Mouse (Mus musculus): ENCODE results near the gene P2ry10.

P2ry10 gene

DNA sequence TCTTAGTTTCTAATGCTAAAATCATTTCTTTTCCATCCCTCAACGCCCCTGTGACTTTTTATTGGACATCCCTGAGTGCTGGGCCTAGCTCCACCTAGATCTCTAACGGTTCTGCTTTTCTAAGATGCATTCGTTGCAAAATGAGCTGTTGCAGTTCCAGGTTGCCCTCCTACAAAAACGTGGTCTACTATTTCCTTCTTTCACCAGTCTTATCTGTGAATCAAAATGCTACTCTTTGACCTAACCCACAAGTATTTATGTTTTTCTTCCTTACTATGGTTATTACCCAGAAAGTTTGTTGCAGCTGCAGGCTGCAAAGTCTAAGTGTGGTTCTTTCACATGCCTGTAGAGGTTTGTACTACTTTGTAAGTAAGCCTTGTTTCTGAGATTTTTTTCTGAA is at the start of gene P2ry10:
Gene P2ry10 (plus strand): TSS at position 316 of the 400 bp plus-strand sequence.
- in situ Hi-C loops (cut with MboI; ENCODE audit: unreplicated experiment in 2 of 2) = loop anchor here (5.0 to 25.0 kb wide), 3 partner anchors 64 to 149 kb away; no protein-coding TSS in a partner anchor

DNA sequence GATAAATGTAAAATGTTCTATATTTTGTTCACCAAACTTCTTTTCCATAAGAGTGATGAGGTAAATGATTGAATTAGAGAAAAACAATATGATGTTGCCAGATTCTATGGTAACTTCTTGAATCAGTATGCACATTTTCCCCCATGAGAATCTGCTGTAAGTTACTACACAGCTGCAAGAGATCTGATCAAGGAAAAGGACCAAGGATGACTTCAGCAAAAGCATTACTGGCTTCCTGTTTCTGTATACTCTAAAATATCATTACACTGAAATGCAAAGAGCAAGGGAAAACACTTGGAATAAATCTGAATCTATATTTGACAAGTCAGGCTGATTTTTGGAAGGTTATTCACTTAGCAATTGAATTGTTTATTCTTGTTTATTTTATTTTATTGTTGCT is 49.1 kb upstream of the P2ry10 start:
- in situ Hi-C loops (cut with MboI; ENCODE audit: unreplicated experiment in 2 of 2) = no loop called here

- in situ Hi-C loops (cut with MboI; ENCODE audit: unreplicated experiment in 2 of 2) = no loop called here
Observed at GRCm38 (mm10) chrX:107039635-107040034, 48.7 kb upstream of the P2ry10 start.

DNA sequence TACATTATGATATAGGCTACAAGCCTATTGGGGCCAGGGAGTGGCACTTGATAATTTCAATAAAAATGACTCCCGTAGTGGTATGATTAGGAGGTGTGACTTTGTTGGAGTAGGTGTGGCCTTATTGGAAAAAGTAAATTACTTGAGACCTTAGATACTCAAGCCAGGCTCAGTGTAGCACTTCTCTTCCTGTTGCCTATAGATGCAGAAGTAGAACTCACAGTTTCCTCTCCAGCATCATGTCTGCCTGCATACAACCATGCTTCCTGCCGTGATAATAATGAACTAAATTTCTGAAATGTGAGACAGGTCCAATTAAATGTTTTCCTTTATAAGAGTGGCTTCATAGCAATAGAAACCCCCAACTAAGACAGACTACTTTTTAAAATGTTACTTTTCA is 45.9 kb upstream of the P2ry10 start:
- in situ Hi-C loops (cut with MboI; ENCODE audit: unreplicated experiment in 2 of 2) = no loop called here

- in situ Hi-C loops (cut with MboI; ENCODE audit: unreplicated experiment in 2 of 2) = loop anchor here (10.0 to 25.0 kb wide), 2 partner anchors 71 to 154 kb away; no protein-coding TSS in a partner anchor
Observed at GRCm38 (mm10) chrX:107083407-107083806, 4.9 kb upstream of the P2ry10 start.

DNA sequence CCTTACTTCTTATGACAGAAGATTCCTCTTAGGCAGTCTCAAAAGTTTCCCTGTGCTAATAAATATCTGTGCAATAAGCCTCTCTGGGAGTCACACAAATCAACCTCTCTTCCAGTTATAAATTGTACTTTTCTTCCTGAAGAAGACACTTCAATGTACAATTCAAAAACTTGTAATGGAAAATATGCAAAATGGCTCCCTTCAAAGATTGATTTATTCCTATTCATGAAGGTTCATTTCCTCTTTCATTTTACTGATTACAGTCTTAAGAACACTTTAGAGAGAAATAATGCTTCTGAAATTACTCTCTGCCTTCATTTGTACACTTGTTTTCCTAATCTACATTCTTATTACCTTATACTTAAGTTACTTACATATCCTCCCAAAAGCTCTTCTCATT is 4.0 kb upstream of the P2ry10 start:
- in situ Hi-C loops (cut with MboI; ENCODE audit: unreplicated experiment in 2 of 2) = loop anchor here (10.0 to 25.0 kb wide), 2 partner anchors 70 to 153 kb away; no protein-coding TSS in a partner anchor

- in situ Hi-C loops (cut with MboI; ENCODE audit: unreplicated experiment in 2 of 2) = loop anchor here (5.0 to 25.0 kb wide), 3 partner anchors 63 to 148 kb away; no protein-coding TSS in a partner anchor
Observed at GRCm38 (mm10) chrX:107089131-107089530, 839 bp downstream of the P2ry10 start.

- in situ Hi-C loops (cut with MboI; ENCODE audit: unreplicated experiment in 2 of 2) = loop anchor here (5.0 to 25.0 kb wide), 3 partner anchors 62 to 147 kb away; no protein-coding TSS in a partner anchor
Observed at GRCm38 (mm10) chrX:107089930-107090329, 1.6 kb downstream of the P2ry10 start.

- in situ Hi-C loops (cut with MboI; ENCODE audit: unreplicated experiment in 2 of 2) = loop anchor here in 1 of 2 experiments (25.0 kb wide), 1 partner anchor 142 kb away; no protein-coding TSS in a partner anchor
Observed at GRCm38 (mm10) chrX:107095633-107096032, 7.3 kb downstream of the P2ry10 start.

- in situ Hi-C loops (cut with MboI; ENCODE audit: unreplicated experiment in 2 of 2) = no loop called here
Observed at GRCm38 (mm10) chrX:107116333-107116732, 28.0 kb downstream of the P2ry10 start.

GRCm38 (mm10) chrX:107116987-107117386 is 28.7 kb downstream of the P2ry10 start:
- in situ Hi-C loops (cut with MboI; ENCODE audit: unreplicated experiment in 2 of 2) = no loop called here

- in situ Hi-C loops (cut with MboI; ENCODE audit: unreplicated experiment in 2 of 2) = no loop called here
Observed at GRCm38 (mm10) chrX:107143184-107143583, 54.9 kb downstream of the P2ry10 start.

DNA sequence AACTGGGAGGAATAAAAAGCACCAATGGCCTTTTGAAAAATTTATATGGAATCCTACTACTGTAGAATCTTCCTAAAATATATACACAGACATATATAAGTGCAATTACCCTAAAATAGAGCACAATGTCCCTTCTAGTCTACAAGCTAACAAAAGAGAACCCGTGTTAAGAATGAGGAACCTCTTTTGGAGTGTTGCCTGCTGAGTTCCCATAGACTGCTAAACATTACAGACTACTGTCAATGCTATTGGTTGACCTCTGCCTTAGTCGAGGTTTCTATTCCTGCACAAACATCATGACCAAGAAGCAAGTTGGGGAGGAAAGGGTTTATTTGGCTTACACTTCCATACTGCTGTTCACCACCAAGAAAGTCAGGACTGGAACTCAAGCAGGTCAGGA is 55.6 kb downstream of the P2ry10 start:
- in situ Hi-C loops (cut with MboI; ENCODE audit: unreplicated experiment in 2 of 2) = no loop called here

GRCm38 (mm10) chrX:107148681-107149080 is 60.4 kb downstream of the P2ry10 start, which contains the start of gene P2ry10b:
Gene P2ry10b, plus strand, starts transcription at chrX:107148927.
- in situ Hi-C loops (cut with MboI; ENCODE audit: unreplicated experiment in 2 of 2) = no loop called here

DNA sequence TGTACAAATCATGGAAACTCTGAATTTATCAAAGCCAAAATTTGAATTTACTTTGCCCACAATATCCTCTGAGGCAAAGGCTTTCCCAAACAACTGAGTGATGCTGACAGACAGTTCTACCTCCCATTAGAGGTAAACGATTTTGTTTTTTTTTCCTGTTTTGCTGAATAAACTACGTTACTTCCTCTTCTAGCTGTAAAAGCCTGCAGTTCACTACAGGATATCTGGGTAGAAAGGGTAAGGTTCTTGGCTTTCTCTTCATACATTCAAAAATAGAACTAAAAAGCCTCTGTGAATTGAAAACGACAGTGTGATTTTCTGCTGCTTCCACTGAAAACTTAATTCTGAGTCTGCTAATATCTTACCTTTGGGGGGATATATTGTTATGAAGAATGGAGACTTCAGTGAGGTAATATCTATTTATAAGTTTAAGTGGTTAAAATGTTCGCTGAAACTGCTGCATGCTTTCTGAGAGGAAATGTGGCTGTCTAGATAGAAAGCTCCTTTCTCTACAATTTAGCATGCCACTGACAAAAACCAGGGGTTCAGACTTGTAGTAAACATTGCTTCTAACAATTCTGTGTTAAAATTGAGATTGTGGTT is 61.2 kb downstream of the P2ry10 start:
- in situ Hi-C loops (cut with MboI; ENCODE audit: unreplicated experiment in 2 of 2) = no loop called here

- in situ Hi-C loops (cut with MboI; ENCODE audit: unreplicated experiment in 2 of 2) = loop anchor here (5.0 to 10.0 kb wide), 2 partner anchors 63 to 65 kb away; partner anchors contain the start of gene P2ry10 (in 2 of the 2)
Observed at GRCm38 (mm10) chrX:107150027-107150426, 61.7 kb downstream of the P2ry10 start.

GRCm38 (mm10) chrX:107150752-107151515 is 62.6 kb downstream of the P2ry10 start:
- in situ Hi-C loops (cut with MboI; ENCODE audit: unreplicated experiment in 2 of 2) = loop anchor here (5.0 to 10.0 kb wide), 2 partner anchors 64 to 66 kb away; partner anchors contain the start of gene P2ry10 (in 2 of the 2)

Data from v-Abl transformed pro-B cells (cell line).